Mouse (Mus musculus): ENCODE results near the gene Ptgs2. TPM values are rescaled to one million over a fixed set of nuclear protein-coding genes. Genes with fewer than 3 reads are reported as not detected.

Ptgs2 gene
- total RNA-seq, 2 experiments from 2014 or later = 15.9 to 17.4 TPM

DNA sequence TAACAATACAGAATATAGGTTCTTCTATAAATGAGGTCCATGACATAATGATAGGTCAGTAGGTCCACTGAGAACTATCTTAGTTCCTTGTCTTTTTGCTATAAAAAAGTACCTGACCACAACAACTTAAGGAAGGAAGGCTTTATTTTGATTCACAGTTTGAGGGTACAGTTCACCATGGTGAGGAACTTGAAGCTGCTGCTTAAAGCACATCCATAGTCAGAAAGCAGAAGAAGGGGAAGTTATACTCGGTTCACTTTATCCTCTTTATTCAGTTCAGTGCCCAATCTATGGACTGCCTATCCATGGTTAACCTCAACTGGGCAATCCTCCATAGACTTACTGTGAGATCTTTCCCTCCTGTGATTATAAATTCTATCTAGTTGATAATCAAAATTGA lies 43.7 kb downstream of the Ptgs2 start:
- intact Hi-C loops (cut with DNase I) = no loop called here
- no peak for DNase-seq (ENCODE audit: low spot score in 2 of 2)

DNA sequence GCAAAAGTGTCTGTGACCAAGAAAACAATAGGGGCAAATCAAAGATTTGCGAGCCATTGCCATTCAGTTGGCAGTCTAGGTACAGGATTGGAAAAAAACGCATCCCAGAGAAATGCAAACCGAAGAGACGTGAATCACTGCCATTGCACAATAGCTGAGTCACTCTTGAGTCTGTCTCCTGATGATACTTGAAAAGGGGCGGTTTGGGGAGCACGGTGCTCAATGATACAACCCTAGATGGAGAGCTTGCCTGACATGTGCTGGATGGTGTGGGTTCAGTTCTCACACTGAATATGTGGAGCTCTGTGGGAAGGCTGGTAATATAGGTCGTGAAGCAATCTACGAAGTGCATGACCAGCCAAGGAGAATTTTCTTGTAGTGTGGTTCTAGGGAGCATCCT lies 45.2 kb downstream of the Ptgs2 start:
- peak in 1 of 2 experiments; percentile 5 for DNase-seq (ENCODE audit: low spot score in 2 of 2)
- intact Hi-C loops (cut with DNase I) = no loop called here

DNA sequence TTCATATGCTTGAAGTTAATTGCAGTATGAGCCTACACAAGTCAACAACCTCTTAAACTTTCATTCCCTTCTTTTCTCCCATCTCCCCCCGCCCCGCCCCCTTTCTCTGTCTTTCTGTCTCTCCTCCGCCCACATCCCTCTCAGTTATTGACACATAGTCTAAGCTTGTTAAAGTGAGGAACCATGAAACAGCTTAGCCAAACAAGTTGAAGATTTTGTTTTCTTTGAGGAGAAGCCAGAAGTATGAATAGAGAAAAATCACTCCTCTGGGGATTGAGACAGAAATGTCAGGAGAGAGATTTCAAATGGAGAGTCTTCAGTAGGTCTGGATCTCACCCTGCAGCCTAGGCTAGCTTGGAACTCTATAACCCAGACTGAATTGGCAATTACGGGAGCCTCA lies 47.4 kb downstream of the Ptgs2 start:
- no peak for DNase-seq (ENCODE audit: low spot score in 2 of 2)
- intact Hi-C loops (cut with DNase I) = no loop called here

DNA sequence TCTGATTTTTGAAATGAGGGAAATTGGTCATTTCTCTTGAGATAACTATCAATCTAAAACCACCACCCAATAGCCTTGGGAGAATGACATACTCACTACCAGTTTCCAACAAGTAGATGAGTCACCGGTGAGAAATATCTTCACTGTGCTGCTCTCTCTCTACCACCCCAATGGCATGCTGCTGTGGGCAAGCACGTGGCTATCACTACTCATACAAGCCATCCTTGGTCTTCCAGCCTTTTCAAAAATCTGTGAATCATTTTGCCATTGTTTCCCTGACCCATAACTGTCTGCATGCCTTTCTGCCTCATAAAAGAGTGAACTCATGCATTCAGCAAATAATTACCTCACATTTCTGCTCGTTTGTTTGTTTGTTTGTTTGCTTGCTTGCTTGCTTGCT lies 51.6 kb downstream of the Ptgs2 start:
- intact Hi-C loops (cut with DNase I) = no loop called here
- DNase-seq (ENCODE audit: low spot score in 2 of 2) = no peak

Small RNA genes lying within 50 kb of the gene (microRNA-seq; reads per million reads assigned to microRNA genes)
- gene Gm44329 = 0 reads per million in 2 experiments

Other genes starting within 250 kb of the Ptgs2 start
- gene Pla2g4a, start 138.7 kb upstream of the Ptgs2 start, total RNA-seq (2021) = 1 to 10 TPM; 2.5 to 3.5 TPM
- not detected for gene Pdc, start 219.4 kb downstream of the Ptgs2 start, total RNA-seq (2021)